Mouse (Mus musculus): ENCODE results near the gene Alox12. TPM values are rescaled to one million over a fixed set of nuclear protein-coding genes. Genes with fewer than 3 reads are reported as not detected.

The Alox12 gene
- polyA plus RNA-seq, 1 experiment from 2014 or later, result 6.6 TPM

DNA sequence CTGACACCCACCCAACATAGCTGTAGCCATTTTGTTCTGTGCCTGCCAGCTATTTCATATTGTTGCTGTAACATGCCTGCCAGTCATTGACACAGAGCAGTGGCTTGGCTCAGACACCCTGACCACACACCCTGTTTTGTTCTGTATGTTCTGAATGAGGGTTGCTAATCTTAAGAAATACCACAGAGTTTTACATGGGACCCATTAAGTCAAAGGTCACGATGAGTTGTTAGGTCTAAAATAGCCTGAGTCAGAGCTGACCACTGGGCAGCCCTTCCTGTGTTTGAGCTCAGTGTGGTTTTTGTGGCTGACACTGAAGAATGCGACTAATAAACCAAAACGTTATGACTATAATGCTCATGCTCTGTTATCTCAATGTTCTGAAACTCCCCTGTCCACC, 56.8 kb downstream of the Alox12 start:
- H3K4me2 ChIP-seq, result no peak overlapping the region
- ATAC-seq (ENCODE audit: insufficient read depth) (no peak), DNase-seq (no peak)
- no peaks in the 10 kb centered on the region for H3K36me3 ChIP-seq (ENCODE audit: insufficient read depth)
- no peak overlapping the region for H3K9ac ChIP-seq
- H3K27me3 ChIP-seq (ENCODE audit: insufficient read depth, low read length), result no peaks in the 10 kb centered on the region
- H3K27ac ChIP-seq (ENCODE audit: low read depth), result no peak overlapping the region
- H3K4me1 ChIP-seq (ENCODE audit: insufficient read depth), result peaks cover 4% of the 10 kb centered on the region; the same call in 1 of the 2 replicates
- no peaks in the 10 kb centered on the region for H3K9me3 ChIP-seq (ENCODE audit: low read depth, low read length)
- WGBS, result 78% methylated on average over 3 of the region's 3 CpGs
- TF ChIP-seq CTCF (IDR thresholded peaks at IDR 0.05; ENCODE audit: low read depth), result no peak
- H3K4me3 ChIP-seq (ENCODE audit: low read depth, low read length), result no peak overlapping the region

DNA sequence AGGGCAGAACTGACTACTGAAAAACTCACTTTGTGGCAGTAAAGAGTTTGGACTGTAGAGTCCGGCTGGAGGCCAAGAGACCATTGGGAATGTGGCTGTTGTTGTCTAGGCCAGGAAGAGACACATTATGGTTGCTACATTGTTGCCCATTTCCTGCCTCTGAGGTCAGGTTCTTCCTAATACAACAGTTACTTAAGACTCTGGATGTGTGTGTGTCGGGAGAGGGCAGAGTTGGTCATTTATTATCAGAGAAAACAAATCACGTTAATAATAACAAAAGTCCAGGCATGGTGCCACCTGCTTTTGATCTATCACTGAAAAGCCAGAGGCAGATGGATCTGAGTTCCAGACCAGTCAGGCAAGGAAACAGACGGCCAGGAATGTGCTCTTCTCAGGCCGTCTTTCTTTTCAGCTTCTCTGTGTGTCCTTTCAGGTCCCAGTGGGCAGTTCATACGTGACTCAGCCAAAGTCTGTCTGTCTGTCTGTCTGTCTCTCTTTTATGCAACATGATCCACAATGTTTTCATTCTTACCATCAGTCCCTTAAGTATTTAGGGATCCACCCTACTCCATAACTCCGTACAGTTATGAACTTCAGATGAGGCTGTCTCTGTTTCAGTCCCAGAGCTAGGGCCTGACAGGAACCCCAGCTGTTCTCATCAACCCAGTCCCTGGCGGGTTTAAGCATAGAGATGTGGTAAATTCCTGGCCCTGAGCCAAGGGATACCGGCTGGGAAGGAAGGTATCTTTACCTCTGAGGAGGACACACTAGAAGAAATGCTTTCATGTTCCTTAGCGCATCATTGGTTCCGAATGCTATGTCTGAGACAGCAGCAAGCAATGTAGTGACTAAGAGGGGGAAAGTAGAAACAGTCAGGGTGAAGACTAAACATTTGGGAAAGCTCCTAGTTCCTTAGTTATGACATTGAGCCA, 61.5 kb downstream of the Alox12 start:
- H3K4me3 ChIP-seq (ENCODE audit: low read depth, low read length), result no peak overlapping the region
- H3K27ac ChIP-seq (ENCODE audit: low read depth), result peak overlapping the region; percentile 58; the same call in 1 of the 2 replicates
- 0 out of 2 replicates have a peak, but pooled peaks have one; percentile 28 for ATAC-seq (ENCODE audit: insufficient read depth)
- no peaks in the 10 kb centered on the region for H3K36me3 ChIP-seq (ENCODE audit: insufficient read depth)
- no peak for TF ChIP-seq CTCF (IDR thresholded peaks at IDR 0.05; ENCODE audit: low read depth)
- no peak overlapping the region for H3K9ac ChIP-seq
- H3K9me3 ChIP-seq (ENCODE audit: low read depth, low read length), result no peaks in the 10 kb centered on the region
- H3K27me3 ChIP-seq (ENCODE audit: insufficient read depth, low read length), result no peaks in the 10 kb centered on the region
- 27% methylated on average over 11 of the region's 11 CpGs for WGBS
- H3K4me1 ChIP-seq (ENCODE audit: insufficient read depth), result peaks cover 10% of the 10 kb centered on the region; the same call in 1 of the 2 replicates
- peak; percentile 74 for DNase-seq
- no peak overlapping the region for H3K4me2 ChIP-seq

DNA sequence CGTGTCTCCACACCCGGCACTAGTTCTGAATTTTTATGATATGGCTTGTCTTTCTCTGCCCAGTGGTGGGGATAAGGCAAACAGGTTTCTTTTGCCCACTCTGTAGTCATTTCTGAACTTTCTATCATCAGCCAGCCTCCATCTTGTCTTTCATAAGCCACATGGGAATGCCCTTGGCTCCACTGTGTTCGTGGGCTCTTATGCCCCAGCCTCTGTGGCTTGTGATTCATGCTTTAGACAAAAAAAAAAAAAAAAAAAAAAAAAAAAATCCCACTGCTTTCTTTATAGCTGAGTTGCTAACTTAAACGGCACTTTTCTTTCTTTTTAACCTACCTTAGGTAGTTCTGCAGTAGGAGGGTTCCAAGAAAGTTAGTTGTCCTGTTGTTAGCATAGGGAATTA, 63.0 kb downstream of the Alox12 start:
- Histone ChIP-seq H3K9ac (no peak overlapping the region), H3K4me1 (ENCODE audit: insufficient read depth) (peaks cover 10% of the 10 kb centered on the region; the same call in 1 of the 2 replicates), H3K27ac (ENCODE audit: low read depth) (no peak overlapping the region), H3K36me3 (ENCODE audit: insufficient read depth) (no peaks in the 10 kb centered on the region), H3K4me2 (no peak overlapping the region), H3K4me3 (ENCODE audit: low read depth, low read length) (no peak overlapping the region), H3K27me3 (ENCODE audit: insufficient read depth, low read length) (no peaks in the 10 kb centered on the region), H3K9me3 (ENCODE audit: low read depth, low read length) (no peaks in the 10 kb centered on the region)
- ATAC-seq (ENCODE audit: insufficient read depth), result no peak
- DNase-seq, result no peak
- 78% methylated on average over 4 of the region's 4 CpGs for WGBS
- TF ChIP-seq CTCF (IDR thresholded peaks at IDR 0.05; ENCODE audit: low read depth), result no peak

MicroRNAs within 50 kb of the gene (microRNA counts, 519-probe panel; counts per million panel counts)
- microRNA mmu-miR-195 (30.5 counts per million), microRNA mmu-miR-497 (2,529 counts per million, percentile 46 among the panel's probes with 10 or more counts)

Small RNAs within 50 kb of the gene (microRNA-seq; reads per million reads assigned to microRNA genes)
- 2,384 reads per million, percentile 80 among the genes with 10 or more reads in this experiment for gene Mir195a (ENCODE audit: borderline number of aligned reads)
- not detected for gene Mir497 (ENCODE audit: borderline number of aligned reads)
- gene Mir497b (ENCODE audit: borderline number of aligned reads), result not detected

Other genes with a start within 250 kb of the Alox12 start
- gene Acadvl, start 239.9 kb downstream of the Alox12 start, polyA plus RNA-seq (2014; fragmentation: Nextera tagmentation; extraction: Ambion mirVana), result 57.6 and 58.9 TPM in 2 replicates
- 5.9 and 7.4 TPM in 2 replicates for gene Dlg4, start 238.4 kb downstream of the Alox12 start, polyA plus RNA-seq (2014; fragmentation: Nextera tagmentation; extraction: Ambion mirVana)
- not detected in 2 replicates for gene Asgr1, start 201.3 kb downstream of the Alox12 start, polyA plus RNA-seq (2014; fragmentation: Nextera tagmentation; extraction: Ambion mirVana)
- gene Asgr2, start 162.7 kb downstream of the Alox12 start, polyA plus RNA-seq (2014; fragmentation: Nextera tagmentation; extraction: Ambion mirVana), result 0.47 and 0.78 TPM in 2 replicates
- gene Mgl2, start 125.0 kb downstream of the Alox12 start, polyA plus RNA-seq (2014; fragmentation: Nextera tagmentation; extraction: Ambion mirVana), result 5.9 and 6.4 TPM in 2 replicates
- 0.18 and 1.1 TPM in 2 replicates for gene Clec10a, start 99.2 kb downstream of the Alox12 start, polyA plus RNA-seq (2014; fragmentation: Nextera tagmentation; extraction: Ambion mirVana)
- 0.23 and 0.63 TPM in 2 replicates for gene Slc16a11, start 42.6 kb downstream of the Alox12 start, polyA plus RNA-seq (2014; fragmentation: Nextera tagmentation; extraction: Ambion mirVana)
- gene Slc16a13, start 34.3 kb downstream of the Alox12 start, polyA plus RNA-seq (2014; fragmentation: Nextera tagmentation; extraction: Ambion mirVana), result 4.4 and 6.2 TPM in 2 replicates
- 30.3 and 30.9 TPM in 2 replicates for gene Bcl6b, start 25.6 kb downstream of the Alox12 start, polyA plus RNA-seq (2014; fragmentation: Nextera tagmentation; extraction: Ambion mirVana)
- 180 and 198 TPM in 2 replicates for gene 0610010K14Rik, start 17.4 kb downstream of the Alox12 start, polyA plus RNA-seq (2014; fragmentation: Nextera tagmentation; extraction: Ambion mirVana)
- 9.3 and 10.8 TPM in 2 replicates for gene Gm21988, start 15.5 kb downstream of the Alox12 start, polyA plus RNA-seq (2014; fragmentation: Nextera tagmentation; extraction: Ambion mirVana)
- 135 and 140 TPM in 2 replicates for gene Rnasek, start 15.5 kb downstream of the Alox12 start, polyA plus RNA-seq (2014; fragmentation: Nextera tagmentation; extraction: Ambion mirVana)
- not detected in 2 replicates for gene Alox12e, start 67.3 kb upstream of the Alox12 start, polyA plus RNA-seq (2014; fragmentation: Nextera tagmentation; extraction: Ambion mirVana)
- 0.18 and 0.50 TPM in 2 replicates for gene Alox15, start 96.7 kb upstream of the Alox12 start, polyA plus RNA-seq (2014; fragmentation: Nextera tagmentation; extraction: Ambion mirVana)
- 44.4 and 46.5 TPM in 2 replicates for gene Pelp1, start 154.7 kb upstream of the Alox12 start, polyA plus RNA-seq (2014; fragmentation: Nextera tagmentation; extraction: Ambion mirVana)
- gene Arrb2, start 177.3 kb upstream of the Alox12 start, polyA plus RNA-seq (2014; fragmentation: Nextera tagmentation; extraction: Ambion mirVana), result 15.1 and 17.6 TPM in 2 replicates
- gene Med11, start 196.6 kb upstream of the Alox12 start, polyA plus RNA-seq (2014; fragmentation: Nextera tagmentation; extraction: Ambion mirVana), result 43.0 and 47.9 TPM in 2 replicates
- gene Zmynd15, start 204.1 kb upstream of the Alox12 start, polyA plus RNA-seq (2014; fragmentation: Nextera tagmentation; extraction: Ambion mirVana), result 0.28 and 0.65 TPM in 2 replicates
- gene Cxcl16, start 204.6 kb upstream of the Alox12 start, polyA plus RNA-seq (2014; fragmentation: Nextera tagmentation; extraction: Ambion mirVana), result 4.9 and 5.8 TPM in 2 replicates
- 1.2 and 1.3 TPM in 2 replicates for gene Tm4sf5, start 249.9 kb upstream of the Alox12 start, polyA plus RNA-seq (2014; fragmentation: Nextera tagmentation; extraction: Ambion mirVana)

All from lung, embryonic 14.5 days (tissue).